Mouse (Mus musculus) lung, postnatal 0 days (tissue): ENCODE data around the gene Fgf15.

Source experiments
- CTCF ChIP-seq: IDR thresholded peaks from 2 replicates; pipeline ENCODE4 v1.5.1; 2016; ENCODE audit warnings: antibody characterized with exemption, mild to moderate bottlenecking
- EP300 ChIP-seq: IDR thresholded peaks from 2 replicates; pipeline ENCODE4 v1.6.1; 2016; ENCODE audit warnings: antibody characterized with exemption, mild to moderate bottlenecking, control low read depth

DNA sequence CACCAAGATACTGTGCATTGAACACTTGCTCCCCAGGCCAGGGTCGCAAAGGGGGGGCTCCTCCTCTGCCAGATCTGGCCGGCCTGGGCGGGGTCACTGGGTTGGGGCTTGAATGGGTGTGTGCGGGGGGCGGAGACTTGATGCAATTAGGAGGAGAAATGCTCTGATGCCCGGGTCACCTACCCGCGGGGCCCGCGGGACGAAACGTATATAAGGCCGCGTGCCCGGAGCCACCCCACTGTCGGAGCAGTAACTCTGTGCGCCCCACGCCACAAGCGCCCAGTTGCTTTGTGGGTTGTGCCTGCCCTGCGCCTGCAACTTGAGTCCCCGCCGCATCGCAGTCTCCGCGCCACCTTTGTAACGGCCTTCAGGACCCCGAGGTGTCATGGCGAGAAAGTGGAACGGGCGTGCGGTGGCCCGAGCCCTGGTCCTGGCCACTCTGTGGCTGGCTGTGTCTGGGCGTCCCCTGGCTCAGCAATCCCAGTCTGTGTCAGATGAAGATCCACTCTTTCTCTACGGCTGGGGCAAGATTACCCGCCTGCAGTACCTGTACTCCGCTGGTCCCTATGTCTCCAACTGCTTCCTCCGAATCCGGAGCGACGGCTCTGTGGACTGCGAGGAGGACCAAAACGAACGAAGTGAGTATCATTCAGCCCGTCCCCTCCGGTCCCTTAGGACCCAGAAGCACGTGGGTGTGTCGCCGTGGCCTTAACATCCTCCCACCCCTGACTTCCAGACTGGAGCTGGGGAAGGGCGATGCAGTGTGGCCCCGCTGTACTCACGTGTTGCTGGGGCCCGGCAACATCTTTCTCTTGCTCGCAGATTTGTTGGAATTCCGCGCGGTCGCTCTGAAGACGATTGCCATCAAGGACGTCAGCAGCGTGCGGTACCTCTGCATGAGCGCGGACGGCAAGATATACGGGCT, at the start of gene Fgf15:
- TF ChIP-seq CTCF (no peak), EP300 (no peak)
